Mouse (Mus musculus): ENCODE results near the gene Nts. TPM values are rescaled to one million over a fixed set of nuclear protein-coding genes. Genes with fewer than 3 reads are reported as not detected.
"Not testable (repeated sequence)": the region's sequence is repeated elsewhere in the genome, so short reads cannot be mapped to it uniquely, and the experiment has no call there.

The Nts gene
- 2.0 and 2.5 TPM in 2 replicates for polyA plus RNA-seq (2016; fragmentation: Nextera tagmentation; extraction: Ambion mirVana)

GRCm38 (mm10) chr10:102490386-102490785 is at the start of gene Nts:
Gene Nts (minus strand): TSS chr10:102490486.
- WGBS = 15% methylated on average over 3 of the region's 3 CpGs
- no peaks in the 10 kb centered on the region for H3K4me1 ChIP-seq
- no peaks in the 10 kb centered on the region for H3K27me3 ChIP-seq (ENCODE audit: insufficient read depth, poor library complexity, severe bottlenecking)
- no peak for DNase-seq (ENCODE audit: low spot score)
- H3K4me3 ChIP-seq = no peak within 1 kb of the TSS
- no peaks in the 10 kb centered on the region for H3K9me3 ChIP-seq
- H3K27ac ChIP-seq = no peak within 1 kb of the TSS
- no peaks in the 10 kb centered on the region for H3K36me3 ChIP-seq

DNA sequence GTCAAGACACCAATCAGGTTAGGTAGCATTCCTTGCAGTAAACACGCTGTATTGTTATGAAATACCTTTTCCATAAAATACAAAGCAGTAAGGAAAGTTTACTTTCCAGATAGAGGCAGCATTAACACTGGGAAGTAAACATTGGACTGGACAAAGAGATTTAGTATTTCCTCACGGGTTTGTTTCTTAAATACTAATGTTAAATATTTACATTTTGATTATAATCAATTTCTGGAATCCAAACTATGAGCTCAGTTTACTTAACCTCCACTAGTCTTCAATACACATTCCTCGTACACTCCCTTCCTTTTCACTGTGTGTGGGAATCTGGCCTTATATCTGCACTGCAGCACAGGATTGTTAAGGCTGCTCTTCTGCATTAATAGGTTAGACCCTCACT is 37.6 kb upstream of the Nts start:
- no peak for DNase-seq (ENCODE audit: low spot score)
- H3K27ac ChIP-seq = no peak overlapping the region
- no peaks in the 10 kb centered on the region for H3K27me3 ChIP-seq (ENCODE audit: insufficient read depth, poor library complexity, severe bottlenecking)
- no peak overlapping the region for H3K4me3 ChIP-seq
- no peaks in the 10 kb centered on the region for H3K9me3 ChIP-seq
- no peaks in the 10 kb centered on the region for H3K4me1 ChIP-seq
- 71% methylated on average over 3 of the region's 3 CpGs for WGBS
- no peaks in the 10 kb centered on the region for H3K36me3 ChIP-seq

- no peak for DNase-seq (ENCODE audit: low spot score)
- Histone ChIP-seq H3K27ac (no peak overlapping the region), H3K4me3 (no peak overlapping the region), H3K27me3 (ENCODE audit: insufficient read depth, poor library complexity, severe bottlenecking) (no peaks in the 10 kb centered on the region), H3K4me1 (peaks cover 10% of the 10 kb centered on the region), H3K9me3 (no peaks in the 10 kb centered on the region), H3K36me3 (no peaks in the 10 kb centered on the region)
- WGBS = 38% methylated on average over 1 of the region's 1 CpGs
These were observed 23.9 kb upstream of the Nts start for GRCm38 (mm10) chr10:102514159-102514558.

DNA sequence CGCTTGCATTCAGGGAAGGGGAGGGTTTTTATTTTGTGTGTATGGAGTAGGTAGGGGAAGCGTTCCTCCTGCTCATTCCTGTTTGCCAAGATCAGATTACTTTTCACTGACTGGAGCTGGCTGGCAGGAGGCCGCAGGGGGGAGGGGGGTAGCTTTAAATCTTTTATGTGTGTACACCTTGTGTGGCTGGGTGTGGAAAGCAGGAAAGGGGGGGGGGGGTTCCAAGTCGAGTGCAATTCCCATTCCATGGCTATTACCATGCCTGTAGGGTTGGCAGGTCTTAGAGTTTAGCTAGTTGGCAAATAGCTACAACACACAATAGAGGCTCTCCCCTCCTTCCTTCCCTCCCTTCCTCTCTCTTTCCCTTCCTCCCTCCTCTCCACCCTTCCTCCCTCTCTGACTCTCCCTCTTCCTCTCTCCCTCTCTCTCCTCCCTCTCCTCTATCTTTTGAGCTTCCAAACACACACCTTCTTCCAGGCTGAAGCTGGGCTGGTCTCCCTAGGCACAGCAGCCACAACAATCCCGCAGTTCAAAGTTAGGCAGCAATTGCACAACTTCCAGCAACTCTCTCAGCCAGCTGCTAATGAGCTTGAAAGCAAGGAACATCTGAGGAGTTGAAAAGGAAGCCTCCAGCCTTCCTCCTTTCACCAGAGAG is 21.6 kb upstream of the Nts start, which contains the start of gene Rassf9:
Gene Rassf9 (plus strand): TSS at position 416 of the 655 bp plus-strand sequence.
- Histone ChIP-seq H3K36me3 (no peaks in the 10 kb centered on the region), H3K27me3 (ENCODE audit: insufficient read depth, poor library complexity, severe bottlenecking) (no peaks in the 10 kb centered on the region), H3K4me1 (peaks cover 10% of the 10 kb centered on the region), H3K9me3 (no peaks in the 10 kb centered on the region), H3K27ac (peak within 1 kb of the TSS; percentile 56), H3K4me3 (peak within 1 kb of the TSS; percentile 15; the same call in 1 of the 2 replicates)
- 14% methylated on average over 5 of the region's 5 CpGs for WGBS
- no peak for DNase-seq (ENCODE audit: low spot score)

DNA sequence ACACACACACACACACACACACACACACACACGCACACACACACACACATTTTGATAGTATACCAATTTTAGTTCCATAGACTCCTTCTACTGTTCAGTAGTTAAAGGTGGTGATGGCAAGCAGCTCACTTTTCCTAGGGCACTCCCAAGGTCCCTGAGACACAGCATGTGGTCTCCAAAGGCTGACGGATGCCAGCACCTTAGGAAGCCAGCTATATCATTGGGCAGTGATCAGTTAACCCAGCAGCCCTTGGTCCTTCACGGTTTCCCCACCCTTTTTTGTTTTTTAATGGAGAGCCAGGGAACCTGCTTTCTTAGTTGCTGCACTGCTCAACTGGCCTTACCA is 21.1 kb upstream of the Nts start:
- Histone ChIP-seq H3K4me1 (peaks cover 10% of the 10 kb centered on the region), H3K4me3 (0 out of 2 replicates have a peak overlapping the region, but pooled peaks have one; percentile 15), H3K36me3 (no peaks in the 10 kb centered on the region), H3K27me3 (ENCODE audit: insufficient read depth, poor library complexity, severe bottlenecking) (no peaks in the 10 kb centered on the region), H3K9me3 (no peaks in the 10 kb centered on the region), H3K27ac (0 out of 2 replicates have a peak overlapping the region, but pooled peaks have one; percentile 22)
- 34% methylated on average over 3 of the region's 3 CpGs for WGBS
- peak; percentile 74 for DNase-seq (ENCODE audit: low spot score)

DNA sequence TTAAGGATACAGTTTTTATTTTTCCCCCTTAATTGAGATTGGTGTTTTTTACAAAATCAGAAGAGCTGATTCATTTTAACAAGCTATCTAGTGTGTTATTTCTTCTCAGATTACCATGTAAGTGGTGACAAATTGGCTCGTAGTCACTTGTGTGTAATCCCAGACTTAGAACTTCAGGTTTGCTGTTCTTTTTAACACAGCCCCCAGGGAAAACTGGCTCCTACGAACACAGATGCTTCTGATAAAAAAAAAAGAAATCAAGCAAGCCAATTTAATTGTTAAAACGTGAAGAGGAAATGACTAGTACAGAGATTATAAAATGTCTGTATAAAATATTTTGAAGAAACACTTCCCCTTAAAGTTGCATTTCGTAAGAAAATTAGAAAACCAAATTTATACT is 17.1 kb upstream of the Nts start:
- peaks cover 10% of the 10 kb centered on the region for H3K4me1 ChIP-seq
- no peaks in the 10 kb centered on the region for H3K27me3 ChIP-seq (ENCODE audit: insufficient read depth, poor library complexity, severe bottlenecking)
- H3K9me3 ChIP-seq = no peaks in the 10 kb centered on the region
- H3K36me3 ChIP-seq = no peaks in the 10 kb centered on the region
- H3K27ac ChIP-seq = no peak overlapping the region
- DNase-seq (ENCODE audit: low spot score) = no peak
- 63% methylated on average over 4 of the region's 4 CpGs for WGBS
- H3K4me3 ChIP-seq = no peak overlapping the region

GRCm38 (mm10) chr10:102498754-102499153 is 8.5 kb upstream of the Nts start:
- Histone ChIP-seq H3K4me1 (no peaks in the 10 kb centered on the region), H3K4me3 (no peak overlapping the region), H3K27ac (no peak overlapping the region), H3K36me3 (no peaks in the 10 kb centered on the region), H3K27me3 (ENCODE audit: insufficient read depth, poor library complexity, severe bottlenecking) (no peaks in the 10 kb centered on the region), H3K9me3 (no peaks in the 10 kb centered on the region)
- WGBS = 29% methylated on average over 4 of the region's 4 CpGs
- DNase-seq (ENCODE audit: low spot score) = no peak

GRCm38 (mm10) chr10:102491792-102492191 is 1.5 kb upstream of the Nts start:
- Histone ChIP-seq H3K9me3 (no peaks in the 10 kb centered on the region), H3K4me1 (no peaks in the 10 kb centered on the region), H3K36me3 (no peaks in the 10 kb centered on the region), H3K27me3 (ENCODE audit: insufficient read depth, poor library complexity, severe bottlenecking) (no peaks in the 10 kb centered on the region), H3K4me3 (no peak overlapping the region), H3K27ac (no peak overlapping the region)
- DNase-seq (ENCODE audit: low spot score) = no peak
- 20% methylated on average over 3 of the region's 3 CpGs for whole genome bisulfite sequencing

DNA sequence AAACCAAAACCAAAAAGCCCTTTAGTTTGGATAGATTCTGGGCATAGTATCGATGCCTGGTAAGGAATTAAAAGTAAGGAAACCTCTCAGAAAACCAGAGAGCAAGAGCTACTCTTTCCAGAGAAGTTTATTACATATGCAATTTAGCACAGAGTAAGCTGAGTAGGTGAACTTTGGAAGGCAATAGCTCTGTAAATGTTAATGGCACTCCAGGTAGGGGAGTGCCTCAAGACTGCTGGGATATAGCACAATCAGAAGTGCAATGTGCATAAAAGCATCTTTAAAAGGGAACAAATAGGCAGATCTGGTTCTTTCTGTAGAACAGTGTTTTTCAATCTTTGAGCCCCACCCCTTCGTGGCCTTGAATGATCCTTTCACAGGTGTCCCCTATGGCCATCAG is 20.9 kb downstream of the Nts start:
- Histone ChIP-seq H3K27ac (no peak overlapping the region), H3K9me3 (no peaks in the 10 kb centered on the region), H3K27me3 (ENCODE audit: insufficient read depth, poor library complexity, severe bottlenecking) (no peaks in the 10 kb centered on the region), H3K36me3 (no peaks in the 10 kb centered on the region), H3K4me3 (no peak overlapping the region), H3K4me1 (no peaks in the 10 kb centered on the region)
- DNase-seq (ENCODE audit: low spot score) = no peak
- WGBS = 74% methylated on average over 2 of the region's 2 CpGs

GRCm38 (mm10) chr10:102451756-102452155 is 38.5 kb downstream of the Nts start:
- Histone ChIP-seq H3K9me3 (no peaks in the 10 kb centered on the region), H3K4me1 (no peaks in the 10 kb centered on the region), H3K27ac (no peak overlapping the region), H3K4me3 (no peak overlapping the region), H3K36me3 (no peaks in the 10 kb centered on the region), H3K27me3 (ENCODE audit: insufficient read depth, poor library complexity, severe bottlenecking) (no peaks in the 10 kb centered on the region)
- 11% methylated on average over 7 of the region's 7 CpGs for WGBS
- peak; percentile 57 for DNase-seq (ENCODE audit: low spot score)

GRCm38 (mm10) chr10:102449449-102449848 is 40.8 kb downstream of the Nts start:
- 5% methylated on average over 7 of the region's 7 CpGs for WGBS
- no peaks in the 10 kb centered on the region for H3K9me3 ChIP-seq
- no peaks in the 10 kb centered on the region for H3K4me1 ChIP-seq
- no peaks in the 10 kb centered on the region for H3K27me3 ChIP-seq (ENCODE audit: insufficient read depth, poor library complexity, severe bottlenecking)
- no peak overlapping the region for H3K4me3 ChIP-seq
- no peak overlapping the region for H3K27ac ChIP-seq
- DNase-seq (ENCODE audit: low spot score) = no peak
- no peaks in the 10 kb centered on the region for H3K36me3 ChIP-seq

- H3K9me3 ChIP-seq = no peaks in the 10 kb centered on the region
- WGBS = 21% methylated on average over 2 of the region's 2 CpGs
- H3K4me1 ChIP-seq = no peaks in the 10 kb centered on the region
- H3K27me3 ChIP-seq (ENCODE audit: insufficient read depth, poor library complexity, severe bottlenecking) = no peaks in the 10 kb centered on the region
- H3K36me3 ChIP-seq = no peaks in the 10 kb centered on the region
- no peak overlapping the region for H3K27ac ChIP-seq
- no peak for DNase-seq (ENCODE audit: low spot score)
- H3K4me3 ChIP-seq = no peak overlapping the region
These were observed 45.3 kb downstream of the Nts start for GRCm38 (mm10) chr10:102444912-102445556.

- H3K9me3 ChIP-seq; DNase-seq (ENCODE audit: low spot score); H3K27ac ChIP-seq; H3K27me3 ChIP-seq (ENCODE audit: insufficient read depth, poor library complexity, severe bottlenecking); H3K4me3 ChIP-seq; H3K36me3 ChIP-seq; H3K4me1 ChIP-seq: not testable (repeated sequence)
- 34% methylated on average over 6 of the region's 6 CpGs for whole genome bisulfite sequencing
These were observed 54.8 kb downstream of the Nts start for GRCm38 (mm10) chr10:102435467-102435866.

Measured in heart, embryonic 10.5 days (tissue).